Mouse (Mus musculus): ENCODE data around the gene Nupr1l. TPM values are rescaled to one million over a fixed set of nuclear protein-coding genes. Genes with fewer than 3 reads are reported as not detected.

Gene Nupr1l
- total RNA-seq (2014; fragmentation: Nextera tagmentation) = 4.0 and 11.2 TPM in 2 replicates
- total RNA-seq (2017) = 4.0 and 8.7 TPM in 2 replicates
- polyA plus RNA-seq (2012) = 1.2 TPM in 2 replicates

GRCm38 (mm10) chr5:129908242-129908965 is at the start of gene Nupr1l:
Nupr1l (plus strand) TSS chr5:129908540.
- Histone ChIP-seq H3K36me3 (replicated peaks) (no peaks in the 10 kb centered on the region), H3K9me3 (replicated peaks) (no peaks in the 10 kb centered on the region), H3K4me1 (ENCODE audit: insufficient read depth, low read depth, low read length) (peaks cover 36% of the 10 kb centered on the region), H3K4me3 (ENCODE audit: low read depth, low read length) (peak within 1 kb of the TSS; percentile 98), H3K27me3 (ENCODE audit: insufficient read depth, low read length) (no peaks in the 10 kb centered on the region)
- peak; percentile 99 for ATAC-seq (ENCODE audit: extremely low read depth, insufficient number of reproducible peaks, low FRiP score, poor library complexity, severe bottlenecking)
- DNase-seq (ENCODE audit: low spot score) = peak; percentile 80
- TF ChIP-seq CTCF (IDR thresholded peaks at IDR 0.05; ENCODE audit: low read depth, low read length) (no peak), GATA2 (IDR thresholded peaks at IDR 0.05; ENCODE audit: borderline replicate concordance, low read depth, low read length) (no peak), TAL1 (conservative IDR thresholded peaks at IDR 0.05; ENCODE audit: low read depth, low read length) (no peak), GATA1 (IDR thresholded peaks at IDR 0.05; ENCODE audit: borderline replicate concordance, low read length) (no peak), POLR2AphosphoS5 (IDR thresholded peaks at IDR 0.05; ENCODE audit: insufficient replicate concordance, low read depth, low read length) (no peak)

GRCm38 (mm10) chr5:129862325-129862724 is 46.0 kb upstream of the Nupr1l start:
- H3K4me1 ChIP-seq (ENCODE audit: insufficient read depth, low read depth, low read length) = no peaks in the 10 kb centered on the region; the same call in 1 of the 2 replicates
- H3K4me3 ChIP-seq (ENCODE audit: low read depth, low read length) = no peak overlapping the region
- ATAC-seq (ENCODE audit: extremely low read depth, insufficient number of reproducible peaks, low FRiP score, poor library complexity, severe bottlenecking) = no peak
- TF ChIP-seq TAL1 (conservative IDR thresholded peaks at IDR 0.05; ENCODE audit: low read depth, low read length) (no peak), GATA1 (IDR thresholded peaks at IDR 0.05; ENCODE audit: borderline replicate concordance, low read length) (no peak), GATA2 (IDR thresholded peaks at IDR 0.05; ENCODE audit: borderline replicate concordance, low read depth, low read length) (no peak)
- peaks cover 9% of the 10 kb centered on the region for H3K9me3 ChIP-seq (replicated peaks)
- DNase-seq (ENCODE audit: low spot score) = no peak
- H3K27me3 ChIP-seq (ENCODE audit: insufficient read depth, low read length) = no peaks in the 10 kb centered on the region; the same call in 1 of the 2 replicates
- H3K36me3 ChIP-seq (replicated peaks) = peaks cover 57% of the 10 kb centered on the region

GRCm38 (mm10) chr5:129864467-129864866 is 43.9 kb upstream of the Nupr1l start:
- peaks cover 37% of the 10 kb centered on the region for H3K36me3 ChIP-seq (replicated peaks)
- peaks cover 9% of the 10 kb centered on the region for H3K9me3 ChIP-seq (replicated peaks)
- no peak for DNase-seq (ENCODE audit: low spot score)
- TF ChIP-seq GATA2 (IDR thresholded peaks at IDR 0.05; ENCODE audit: borderline replicate concordance, low read depth, low read length) (no peak), CTCF (IDR thresholded peaks at IDR 0.05; ENCODE audit: low read depth, low read length) (peak; percentile 26; the same call in 1 of the 2 replicates)
- ATAC-seq (ENCODE audit: extremely low read depth, insufficient number of reproducible peaks, low FRiP score, poor library complexity, severe bottlenecking) = no peak
- peaks cover 4% of the 10 kb centered on the region; the same call in 1 of the 2 replicates for H3K27me3 ChIP-seq (ENCODE audit: insufficient read depth, low read length)
- no peak overlapping the region for H3K4me3 ChIP-seq (ENCODE audit: low read depth, low read length)
- no peaks in the 10 kb centered on the region; the same call in 1 of the 2 replicates for H3K4me1 ChIP-seq (ENCODE audit: insufficient read depth, low read depth, low read length)

- Histone ChIP-seq H3K4me1 (ENCODE audit: insufficient read depth, low read depth, low read length) (no peaks in the 10 kb centered on the region), H3K9me3 (replicated peaks) (peaks cover 9% of the 10 kb centered on the region), H3K4me3 (ENCODE audit: low read depth, low read length) (no peak overlapping the region), H3K36me3 (replicated peaks) (peaks cover 23% of the 10 kb centered on the region), H3K27me3 (ENCODE audit: insufficient read depth, low read length) (peaks cover 4% of the 10 kb centered on the region; the same call in 1 of the 2 replicates)
- ATAC-seq (ENCODE audit: extremely low read depth, insufficient number of reproducible peaks, low FRiP score, poor library complexity, severe bottlenecking) = no peak
- DNase-seq (ENCODE audit: low spot score) = no peak
- TF ChIP-seq GATA1 (IDR thresholded peaks at IDR 0.05; ENCODE audit: borderline replicate concordance, low read length) (no peak), GATA2 (IDR thresholded peaks at IDR 0.05; ENCODE audit: borderline replicate concordance, low read depth, low read length) (no peak), POLR2AphosphoS5 (IDR thresholded peaks at IDR 0.05; ENCODE audit: insufficient replicate concordance, low read depth, low read length) (no peak), CTCF (IDR thresholded peaks at IDR 0.05; ENCODE audit: low read depth, low read length) (no peak), TAL1 (conservative IDR thresholded peaks at IDR 0.05; ENCODE audit: low read depth, low read length) (no peak)
Observed at GRCm38 (mm10) chr5:129865841-129866240, 42.5 kb upstream of the Nupr1l start.

DNA sequence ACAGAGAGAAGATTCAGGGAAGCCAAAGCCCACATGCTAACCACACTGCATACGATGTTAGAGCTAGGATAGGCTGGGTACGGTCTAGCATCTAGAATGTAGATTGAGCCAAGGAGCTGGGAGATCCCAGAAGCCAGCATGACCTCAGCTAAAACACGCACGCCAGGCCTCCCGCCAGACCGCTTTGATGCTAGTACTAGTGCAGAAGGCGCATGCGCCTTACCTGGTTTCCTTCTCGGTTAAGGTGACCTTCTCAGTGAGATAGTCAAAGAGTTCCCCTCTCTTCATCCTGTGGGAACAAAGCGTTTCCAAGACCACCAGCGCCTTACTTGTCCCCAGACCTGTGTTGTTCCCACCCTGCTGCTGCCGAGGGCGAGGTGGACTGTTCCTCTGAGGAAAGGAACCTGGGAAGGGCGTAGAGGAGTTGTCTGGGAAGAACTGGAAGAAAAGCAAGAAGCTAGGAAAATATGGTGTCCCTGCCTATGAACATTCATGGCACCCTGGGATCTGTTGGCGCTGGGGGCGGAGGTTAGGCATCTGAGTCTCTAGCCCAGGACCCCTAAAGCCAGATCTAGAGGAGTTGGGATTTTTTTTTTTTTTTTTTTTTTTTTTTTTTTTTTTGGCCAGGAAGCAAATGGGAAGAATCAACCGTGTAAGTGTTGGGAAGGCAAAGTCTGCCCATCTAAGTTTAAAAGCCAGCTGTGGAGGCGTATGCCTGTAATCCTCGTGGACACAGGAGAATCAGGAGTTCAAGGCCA is 38.9 kb upstream of the Nupr1l start:
- DNase-seq (ENCODE audit: low spot score) (no peak), ATAC-seq (ENCODE audit: extremely low read depth, insufficient number of reproducible peaks, low FRiP score, poor library complexity, severe bottlenecking) (no peak)
- Histone ChIP-seq H3K27me3 (ENCODE audit: insufficient read depth, low read length) (peaks cover 13% of the 10 kb centered on the region), H3K4me3 (ENCODE audit: low read depth, low read length) (no peak overlapping the region), H3K4me1 (ENCODE audit: insufficient read depth, low read depth, low read length) (peaks cover 5% of the 10 kb centered on the region), H3K36me3 (replicated peaks) (no peaks in the 10 kb centered on the region), H3K9me3 (replicated peaks) (no peaks in the 10 kb centered on the region)
- TF ChIP-seq GATA1 (IDR thresholded peaks at IDR 0.05; ENCODE audit: borderline replicate concordance, low read length) (no peak), CTCF (IDR thresholded peaks at IDR 0.05; ENCODE audit: low read depth, low read length) (no peak), GATA2 (IDR thresholded peaks at IDR 0.05; ENCODE audit: borderline replicate concordance, low read depth, low read length) (no peak), POLR2AphosphoS5 (IDR thresholded peaks at IDR 0.05; ENCODE audit: insufficient replicate concordance, low read depth, low read length) (no peak), TAL1 (conservative IDR thresholded peaks at IDR 0.05; ENCODE audit: low read depth, low read length) (no peak)

GRCm38 (mm10) chr5:129871238-129871637 is 37.1 kb upstream of the Nupr1l start:
- no peak for ATAC-seq (ENCODE audit: extremely low read depth, insufficient number of reproducible peaks, low FRiP score, poor library complexity, severe bottlenecking)
- H3K27me3 ChIP-seq (ENCODE audit: insufficient read depth, low read length) = peaks cover 15% of the 10 kb centered on the region
- H3K36me3 ChIP-seq (replicated peaks) = no peaks in the 10 kb centered on the region
- peaks cover 5% of the 10 kb centered on the region for H3K4me1 ChIP-seq (ENCODE audit: insufficient read depth, low read depth, low read length)
- TF ChIP-seq TAL1 (conservative IDR thresholded peaks at IDR 0.05; ENCODE audit: low read depth, low read length) (no peak), POLR2AphosphoS5 (IDR thresholded peaks at IDR 0.05; ENCODE audit: insufficient replicate concordance, low read depth, low read length) (no peak), GATA2 (IDR thresholded peaks at IDR 0.05; ENCODE audit: borderline replicate concordance, low read depth, low read length) (no peak)
- no peak for DNase-seq (ENCODE audit: low spot score)
- H3K9me3 ChIP-seq (replicated peaks) = no peaks in the 10 kb centered on the region
- no peak overlapping the region for H3K4me3 ChIP-seq (ENCODE audit: low read depth, low read length)
